Mouse (Mus musculus): ENCODE data around the gene Nt5c3. TPM values are rescaled to one million over a fixed set of nuclear protein-coding genes. Genes with fewer than 3 reads are reported as not detected.

Gene Nt5c3
- total RNA-seq (2023), result 32.1 and 33.8 TPM in 2 replicates

GRCm38 (mm10) chr6:56923726-56924707 lies at the start of gene Nt5c3, which contains the start of gene Vmn1r4:
Nt5c3 (minus strand) TSS chr6:56923932.
Vmn1r4 (plus strand) TSS chr6:56924015.

GRCm38 (mm10) chr6:56969973-56970372 lies 46.2 kb upstream of the Nt5c3 start, which contains the start of gene Vmn1r5:
Vmn1r5 (plus strand) TSS chr6:56970273.

Other genes with a start within 250 kb of the Nt5c3 start
- 20.9 and 25.3 TPM in 2 replicates for gene Lsm5, start 219.2 kb downstream of the Nt5c3 start, total RNA-seq (2023)
- 58.4 and 78.3 TPM in 2 replicates for gene Avl9, start 209.0 kb downstream of the Nt5c3 start, total RNA-seq (2023)
- gene Kbtbd2, start 126.1 kb downstream of the Nt5c3 start, total RNA-seq (2023), result 46.8 and 49.6 TPM in 2 replicates
- gene Fkbp9, start 91.9 kb downstream of the Nt5c3 start, total RNA-seq (2023), result 0.98 and 1.5 TPM in 2 replicates
- gene Vmn1r4, start 83 bp upstream of the Nt5c3 start, total RNA-seq (2023), result not detected in 2 replicates
- not detected in 2 replicates for gene Vmn1r5, start 46.3 kb upstream of the Nt5c3 start, total RNA-seq (2023)
- not detected in 2 replicates for gene Vmn1r6, start 73.3 kb upstream of the Nt5c3 start, total RNA-seq (2023)
- gene Vmn1r7, start 101.4 kb upstream of the Nt5c3 start, total RNA-seq (2023), result not detected in 2 replicates
- gene Vmn1r8, start 108.4 kb upstream of the Nt5c3 start, total RNA-seq (2023), result not detected in 2 replicates
- not detected in 2 replicates for gene Vmn1r9, start 142.9 kb upstream of the Nt5c3 start, total RNA-seq (2023)
- not detected in 2 replicates for gene Vmn1r10, start 185.5 kb upstream of the Nt5c3 start, total RNA-seq (2023)
- gene Vmn1r11, start 209.5 kb upstream of the Nt5c3 start, total RNA-seq (2023), result not detected in 2 replicates
- 0.14 and 0.16 TPM in 2 replicates for gene Vmn1r12, start 233.0 kb upstream of the Nt5c3 start, total RNA-seq (2023)

Data from neutrophil, adult 65 days (primary cell).